Comparison of ENCODE assay signal across 21 mouse cellular contexts in genomic region chr11:33134391-33134986, GRCm38 (mm10). TPM values are rescaled to one million over a fixed set of nuclear protein-coding genes. Genes with fewer than 3 reads are reported as not detected.
DNase-seq lines count a peak whose midpoint lies in the region; TF ChIP-seq lines count a peak whose summit lies in the region.
"Had no signal": no experiment of that assay in that cellular context is flagged by ENCODE, and none has a peak within 500 bp of the region (broad histone marks: within the 10 kb centered on the region; RNA-seq: fewer than 3 reads in every experiment).

No protein-coding gene starts in this region.

- TF ChIP-seq EP300 in heart, adult 2 months (IDR thresholded peaks at IDR 0.05; ENCODE audit: insufficient read depth, low read depth, low read length): no peak

- no peak overlapping the region for H3K4me3 ChIP-seq in heart, adult 2 months
- H3K4me3 ChIP-seq: embryonic facial prominence, embryonic 13.5 days; embryonic facial prominence, embryonic 15.5 days; erythroblast, embryonic 14.5 days; forebrain, embryonic 12.5 days had no signal

- no peak for TF ChIP-seq CTCF in heart, adult 2 months (IDR thresholded peaks at IDR 0.05)

- no peaks in the 10 kb centered on the region for H3K27me3 ChIP-seq in heart, adult 2 months (ENCODE audit: control insufficient read depth, insufficient read depth, low read length)
- H3K27me3 ChIP-seq: embryonic facial prominence, embryonic 15.5 days; forebrain, embryonic 12.5 days had no signal

- H3K27ac ChIP-seq in heart, adult 2 months: no peak overlapping the region
- H3K27ac ChIP-seq: embryonic facial prominence, embryonic 13.5 days; embryonic facial prominence, embryonic 15.5 days; forebrain, embryonic 12.5 days had no signal

- H3K4me1 ChIP-seq in heart, adult 2 months (ENCODE audit: control insufficient read depth, insufficient read depth, low read length): no peaks in the 10 kb centered on the region
- H3K4me1 ChIP-seq: embryonic facial prominence, embryonic 13.5 days; embryonic facial prominence, embryonic 15.5 days; forebrain, embryonic 12.5 days had no signal

- no peaks in the 10 kb centered on the region for H3K79me2 ChIP-seq in heart, adult 2 months (replicated peaks; ENCODE audit: control insufficient read depth, insufficient read depth, low read length)

- intact Hi-C loops in heart, adult 2 months (cut with DNase I): no loop called here

- 88% methylated on average over 8 of the region's 8 CpGs for WGBS in heart, adult 2 months

- H3K9ac ChIP-seq in heart, adult 2 months (ENCODE audit: low read depth, low read length): no peak overlapping the region
- H3K9ac ChIP-seq: embryonic facial prominence, embryonic 13.5 days; embryonic facial prominence, embryonic 15.5 days; forebrain, embryonic 12.5 days had no signal

- no peak for TF ChIP-seq POLR2A in heart, adult 2 months (IDR thresholded peaks at IDR 0.05; ENCODE audit: insufficient read depth, low read depth, low read length)

- peak; percentile 72 for DNase-seq in heart, adult 11 months
- no peak for DNase-seq in heart, adult 2 months
- peak; percentile 33 for DNase-seq in testis, postnatal 10 days (ENCODE audit: low spot score)
- no peak for DNase-seq in testis, postnatal 14 days (ENCODE audit: low spot score)
- DNase-seq in urinary bladder, postnatal 10 days (ENCODE audit: low spot score): peak; percentile 7
- DNase-seq in urinary bladder, adult 18-20 months (ENCODE audit: low spot score in 2 of 2): no peak
- DNase-seq: adrenal gland, adult 2 months; adrenal gland, postnatal 10 days; adrenal gland, postnatal 25 days; cerebellum, adult 11 months; cerebellum, adult 18-20 months; cerebellum, adult 8-10 months; cerebellum, adult 9-11 months; cerebellum, postnatal 14 days; cerebellum, postnatal 36 days; embryo, embryonic 11 days had no signal

- no peaks in the 10 kb centered on the region for H3K36me3 ChIP-seq in heart, adult 2 months (ENCODE audit: control insufficient read depth, insufficient read depth, low read length)
- H3K36me3 ChIP-seq: embryonic facial prominence, embryonic 13.5 days; embryonic facial prominence, embryonic 15.5 days; forebrain, embryonic 12.5 days had no signal

RNA-seq across cellular contexts. Expression of gene Fgf18, which starts 12.7 kb away (rescaled TPM):
- 1 to 10 TPM; 3.3 to 4.1 TPM for total RNA-seq in heart, adult 2 months (2021)
- polyA plus RNA-seq in heart, adult 2 months (2012; rRNA removed): 3.0 and 3.7 TPM in 2 replicates
- total RNA-seq: common myeloid progenitor, adult 5-6 weeks had no signal
- polyA plus RNA-seq: erythroblast, embryonic 14.5 days had no signal

RNA-seq across cellular contexts. Expression of gene Npm1, which starts 28.5 kb away (rescaled TPM):
- 100 to 1,000 TPM; 136 to 161 TPM for total RNA-seq in heart, adult 2 months (2021)
- polyA plus RNA-seq in heart, adult 2 months (2012; rRNA removed): 57.6 and 101 TPM in 2 replicates

Comparison
In these comparisons a context has a peak if more than half of its experiments do, and no peak if none do; other contexts are left out.
1. DNase-seq: peak in heart, adult 11 months (single experiment), testis, postnatal 10 days (single experiment) and urinary bladder, postnatal 10 days (single experiment); none in heart, adult 2 months (0 of 2), testis, postnatal 14 days (single experiment) and urinary bladder, adult 18-20 months (0 of 2).